Mouse (Mus musculus) ovary, postnatal 14 days (tissue): Measurements from ENCODE around the gene Olfr446.

Source experiments
- DNase-seq: peaks from one replicate; pipeline ENCODE4 v3.0.0; 2022; ENCODE audit warnings: low spot score

Gene Olfr446

GRCm38 (mm10) chr6:42921077-42921476, at the start of gene Olfr446:
Gene Olfr446, plus strand, starts transcription at chr6:42921377.
- no peak for DNase-seq

- no peak for DNase-seq
Observed at GRCm38 (mm10) chr6:42876323-42876722, 44.9 kb upstream of the Olfr446 start.

- no peak for DNase-seq
Observed at GRCm38 (mm10) chr6:42890141-42890540, 31.0 kb upstream of the Olfr446 start, which contains the start of gene Olfr448. Gene Olfr448, plus strand, starts transcription at chr6:42890441.

GRCm38 (mm10) chr6:42900345-42900744, 20.8 kb upstream of the Olfr446 start:
- DNase-seq = no peak

- DNase-seq = no peak
Observed at GRCm38 (mm10) chr6:42908578-42908977, 12.6 kb upstream of the Olfr446 start, which contains the start of gene Olfr447. Gene Olfr447, plus strand, starts transcription at chr6:42908878.

- no peak for DNase-seq
Observed at GRCm38 (mm10) chr6:42948767-42949166, 27.6 kb downstream of the Olfr446 start, which contains the start of gene Olfr444. Gene Olfr444, plus strand, starts transcription at chr6:42949067.

- DNase-seq = no peak
Observed at GRCm38 (mm10) chr6:42980377-42980776, 59.2 kb downstream of the Olfr446 start.
